Mouse (Mus musculus): ENCODE data around the gene Adcy4. TPM values are rescaled to one million over a fixed set of nuclear protein-coding genes. Genes with fewer than 3 reads are reported as not detected.
A peak's percentile ranks its signal among the peaks of the same experiment; 100 is the strongest.

Adcy4 gene
- total RNA-seq, 2 experiments from 2014 or later: 19.8 to 21.1 TPM

DNA sequence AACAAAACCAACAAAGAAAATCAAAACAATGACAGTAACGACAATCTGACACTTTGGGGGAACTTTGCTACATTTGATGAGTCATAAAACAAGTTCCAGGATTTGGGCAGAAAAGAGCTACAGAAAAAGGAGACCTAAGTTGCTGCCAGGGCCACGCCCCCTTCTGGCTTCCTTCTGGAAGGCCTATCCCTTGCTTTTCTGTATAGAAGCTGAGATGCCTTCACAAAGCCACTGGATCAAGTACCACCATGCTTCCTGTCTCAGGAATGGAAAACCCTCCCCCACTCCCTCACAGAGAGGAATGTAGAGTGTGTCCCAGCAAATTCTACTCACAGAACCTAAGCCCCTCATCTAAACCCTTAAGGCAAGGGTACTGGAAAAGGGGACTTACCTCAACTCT, 10.1 kb upstream of the Adcy4 start:
- DNase-seq: peak in 1 of 2 experiments; percentile 43
- intact Hi-C loops (cut with DNase I): no loop called here

DNA sequence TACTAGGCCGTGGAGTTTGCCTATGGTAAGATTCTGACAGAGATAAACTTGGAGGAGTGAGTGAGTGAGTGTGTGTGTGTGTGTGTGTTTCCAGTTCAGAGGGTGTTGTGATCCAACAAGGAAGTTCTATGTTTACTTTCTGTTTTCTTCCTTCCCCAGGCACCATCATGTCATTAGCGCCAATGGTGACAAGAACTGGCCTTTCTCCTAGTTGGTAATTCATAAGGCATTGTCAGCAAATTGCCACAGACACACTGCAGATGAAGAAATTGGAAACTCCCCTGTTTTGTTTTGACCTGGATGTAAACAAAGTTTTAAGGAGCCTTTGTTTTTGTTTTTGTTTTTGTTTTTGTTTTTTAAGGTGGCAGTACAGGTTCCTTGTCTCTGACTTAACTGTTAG, 9.6 kb upstream of the Adcy4 start:
- intact Hi-C loops (cut with DNase I): no loop called here
- no peak for DNase-seq

DNA sequence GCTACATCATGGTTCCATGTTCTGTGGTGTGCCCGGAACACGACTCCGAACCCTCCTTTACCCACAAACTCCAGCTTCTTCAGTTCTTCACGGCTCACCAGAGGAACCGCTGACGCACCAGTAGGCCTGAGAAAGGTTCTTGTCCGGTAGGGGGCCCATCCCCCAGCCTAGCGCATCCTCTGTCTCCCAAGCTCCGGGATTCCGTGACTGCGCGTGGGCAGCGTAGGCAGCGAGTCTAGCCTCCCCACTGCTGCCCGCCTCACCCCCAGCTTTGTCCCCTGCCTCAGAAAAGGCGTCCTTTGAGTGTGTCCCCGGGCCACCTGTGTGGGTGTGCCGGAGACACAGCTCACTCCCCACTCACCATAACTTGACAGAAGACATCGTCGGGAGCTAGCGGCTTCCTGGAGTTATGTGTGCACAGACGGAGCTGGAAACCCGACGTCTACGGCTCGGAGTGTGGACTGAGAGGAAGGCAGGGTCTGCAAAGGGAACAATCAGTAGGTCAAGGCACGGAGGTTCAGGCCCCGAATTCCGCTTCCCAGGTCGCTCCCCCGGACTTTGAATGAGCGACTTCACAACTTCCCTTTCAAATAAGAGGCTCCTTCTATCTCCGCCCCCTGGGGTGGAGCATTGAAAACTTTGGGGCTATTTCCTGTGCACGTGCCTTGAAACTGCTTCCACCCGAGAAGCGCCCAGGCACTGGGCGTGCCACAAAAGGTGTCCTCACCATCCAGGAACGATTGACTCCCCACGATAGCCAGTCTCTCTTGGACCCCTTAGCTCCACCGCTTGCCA, 4.6 kb upstream of the Adcy4 start, which contains the start of gene Ripk3:
TSS of gene Ripk3 (minus strand) at position 610 of the 795 bp plus-strand sequence.
- intact Hi-C loops (cut with DNase I): no loop called here
- DNase-seq: peak; percentile 36 to 44

DNA sequence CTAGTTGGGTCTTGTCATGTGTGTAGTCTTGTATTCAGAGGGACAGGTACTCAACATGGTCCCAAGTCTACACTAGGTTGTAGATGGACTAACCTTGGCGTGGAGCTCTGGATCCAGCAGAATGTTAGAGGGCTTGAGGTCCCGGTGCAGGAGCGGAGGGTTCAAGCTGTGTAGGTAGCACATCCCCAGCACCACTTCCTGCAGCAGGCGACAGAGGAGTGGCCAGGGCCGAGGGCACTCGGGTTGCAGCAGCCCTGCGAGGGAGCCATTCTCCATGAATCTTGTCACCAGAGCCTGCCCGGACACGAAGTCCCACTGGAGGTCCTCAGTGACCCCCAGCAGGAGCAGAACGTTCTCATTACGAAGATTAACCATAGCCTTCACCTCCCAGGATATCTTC, 3.8 kb upstream of the Adcy4 start:
- DNase-seq: peak in 1 of 2 experiments; percentile 0
- intact Hi-C loops (cut with DNase I): no loop called here

DNA sequence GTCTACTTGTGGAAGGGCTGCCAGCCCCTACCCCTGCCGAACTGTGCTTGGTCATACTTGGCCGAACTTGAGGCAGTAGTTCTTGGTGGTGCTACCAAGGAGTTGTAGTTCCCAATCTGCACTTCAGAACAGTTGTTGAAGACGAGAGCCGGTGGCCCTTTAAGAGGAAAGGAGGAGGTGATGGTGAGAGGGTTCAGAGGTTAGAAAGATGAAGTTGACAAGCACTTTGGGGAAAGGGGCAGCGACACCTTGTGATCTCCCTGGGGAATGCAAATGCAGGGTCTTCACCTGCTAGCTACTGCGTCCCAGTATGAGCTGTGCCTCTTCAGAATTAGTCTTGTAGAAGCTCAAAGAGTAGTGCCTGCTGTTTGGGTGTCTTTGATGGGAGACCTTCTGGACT, 1.3 kb upstream of the Adcy4 start:
- DNase-seq: peak; percentile 1 to 3
- intact Hi-C loops (cut with DNase I): loop anchor here (2.0 kb wide), 1 partner anchor 38 kb away; the partner anchor contains the start of gene Nfatc4

DNA sequence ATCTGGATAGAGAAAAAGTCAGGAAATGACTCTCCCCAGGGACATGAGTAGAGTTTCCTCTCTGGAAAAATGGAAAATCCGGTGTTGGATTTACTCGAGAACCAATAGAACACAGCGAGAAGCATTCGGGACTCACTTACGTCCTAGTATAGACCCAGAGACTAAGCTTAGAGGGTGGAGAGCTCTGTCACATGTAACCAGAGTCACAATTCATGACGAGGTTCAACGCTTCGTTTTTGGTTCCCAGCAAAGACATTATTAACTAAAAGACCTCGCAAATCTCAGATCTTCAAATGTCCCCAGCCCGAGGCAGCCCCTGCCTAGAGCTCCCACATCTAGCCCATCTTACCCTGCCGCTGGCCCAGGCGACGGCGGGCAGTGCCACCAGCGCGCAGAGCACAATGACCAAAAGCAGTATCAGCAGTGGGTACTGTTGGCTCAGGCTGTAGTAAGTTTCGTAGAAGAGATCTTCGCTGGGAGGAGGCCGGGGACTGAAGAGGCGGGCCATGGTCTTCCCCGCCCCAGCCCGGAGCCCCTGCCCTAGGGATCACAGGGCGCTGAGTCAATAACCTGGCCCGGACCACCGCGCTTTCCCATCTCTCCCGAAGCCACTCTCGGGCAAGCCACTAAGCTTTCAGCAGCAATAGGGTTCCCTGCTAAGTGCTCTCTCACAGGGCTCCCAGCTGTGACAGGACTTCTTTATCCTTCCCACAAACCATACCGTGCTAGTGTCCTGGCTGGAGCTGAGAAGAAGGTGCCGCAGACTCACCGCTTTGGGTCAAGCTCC, 531 bp downstream of the Adcy4 start:
- DNase-seq: peak; percentile 39 to 40

DNA sequence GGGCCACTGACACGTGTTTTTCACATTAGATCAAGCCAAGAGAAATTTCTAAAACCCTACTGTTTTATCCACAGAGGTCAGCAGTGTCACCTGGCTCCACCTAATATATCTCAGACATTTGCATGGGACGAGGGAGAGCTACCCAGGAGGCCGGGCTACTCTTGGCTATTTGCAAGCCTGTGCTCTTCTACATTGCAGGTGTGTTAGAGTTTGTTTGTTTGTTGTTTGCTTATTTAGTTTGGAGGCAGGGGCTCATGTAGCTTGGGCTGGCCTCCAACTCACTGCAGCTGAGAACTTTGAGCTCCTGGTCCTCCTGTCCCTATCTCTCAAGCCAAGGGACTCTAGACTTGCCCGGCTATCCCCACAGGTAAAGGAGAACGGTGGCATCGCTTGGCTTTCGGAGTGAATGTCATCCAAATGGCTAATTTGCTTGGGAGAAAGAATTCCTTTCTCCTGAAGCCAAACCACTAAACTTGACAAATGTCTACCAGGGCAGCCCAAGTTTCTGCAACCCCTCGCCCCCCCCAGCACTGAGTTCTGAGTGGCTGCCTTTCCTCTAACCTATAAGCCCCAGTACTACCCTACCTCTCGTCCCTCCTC, 1.4 kb downstream of the Adcy4 start:
- peak; percentile 8 to 15 for DNase-seq
- intact Hi-C loops (cut with DNase I): loop anchor here (2.0 kb wide), 1 partner anchor 82 kb away; no protein-coding TSS in a partner anchor

More for the DNA sequence above, 531 bp downstream of the Adcy4 start:
- intact Hi-C loops (cut with DNase I): loop anchor here (2.0 kb wide), 1 partner anchor 81 kb away; no protein-coding TSS in a partner anchor

DNA sequence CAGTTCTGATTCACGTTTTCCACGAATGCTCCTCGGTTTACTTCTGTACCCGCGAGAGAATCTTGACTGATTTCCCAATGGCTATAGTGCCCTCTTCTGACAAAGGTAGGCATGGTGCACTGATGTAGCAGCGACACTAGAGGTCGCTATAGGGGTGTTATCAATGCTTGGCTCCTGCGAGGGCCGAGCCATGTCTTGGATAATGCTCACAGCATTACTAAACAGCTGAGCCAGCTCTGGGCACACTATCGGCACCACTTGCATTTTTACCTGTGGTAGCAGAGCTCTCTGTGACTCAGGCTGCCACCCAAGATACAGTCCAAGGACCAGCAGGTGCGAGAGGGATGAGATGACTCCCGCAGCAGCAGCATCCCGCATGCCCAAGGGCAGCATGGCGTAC, 2.6 kb downstream of the Adcy4 start:
- intact Hi-C loops (cut with DNase I): loop anchor here (2.0 kb wide), 1 partner anchor 137 kb away; no protein-coding TSS in a partner anchor
- DNase-seq: peak; percentile 62 to 79

DNA sequence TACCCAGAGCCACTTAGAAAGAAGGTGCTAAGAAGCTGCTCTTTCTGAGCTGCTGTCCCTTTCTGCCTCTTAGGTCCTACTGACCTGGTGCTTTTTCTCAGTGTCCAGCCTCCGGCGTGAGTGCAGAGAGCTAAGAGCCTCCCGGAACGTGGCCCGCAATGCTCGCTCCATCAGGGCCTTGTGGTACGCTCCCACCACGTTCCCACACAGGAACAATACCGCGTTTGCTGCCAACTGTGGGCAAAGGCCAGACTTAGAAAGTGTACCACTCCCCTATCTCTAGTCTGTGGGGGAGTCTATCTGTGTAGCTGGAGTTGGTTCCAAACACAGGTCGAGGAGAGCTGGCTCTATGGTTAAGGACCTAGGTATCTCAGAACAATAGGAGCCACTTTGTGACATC, 3.2 kb downstream of the Adcy4 start:
- DNase-seq: peak; percentile 0 to 1
- intact Hi-C loops (cut with DNase I): loop anchor here (2.0 kb wide), 1 partner anchor 138 kb away; no protein-coding TSS in a partner anchor

DNA sequence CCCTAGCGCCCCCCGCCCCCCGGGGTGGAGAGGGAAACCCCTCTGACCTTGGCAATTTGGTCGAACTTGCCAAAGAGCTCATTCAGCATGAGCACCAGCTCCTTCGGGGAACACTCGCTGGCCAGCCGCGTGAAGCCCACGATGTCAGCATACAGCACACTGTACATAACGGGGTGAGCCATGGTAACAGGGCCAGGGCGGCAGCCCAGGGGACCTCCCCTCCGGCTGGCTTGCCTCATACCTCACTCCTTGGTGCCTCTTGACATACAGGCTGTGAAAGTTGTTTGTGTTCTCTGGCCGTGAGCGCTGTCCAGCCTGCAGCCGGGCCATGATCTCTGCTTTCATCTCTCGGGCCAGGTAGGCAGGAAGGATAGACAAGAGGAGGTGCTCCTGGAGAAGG, 4.2 kb downstream of the Adcy4 start:
- intact Hi-C loops (cut with DNase I): loop anchor here (2.0 kb wide), 1 partner anchor 139 kb away; no protein-coding TSS in a partner anchor
- peak in 1 of 2 experiments; percentile 1 for DNase-seq

DNA sequence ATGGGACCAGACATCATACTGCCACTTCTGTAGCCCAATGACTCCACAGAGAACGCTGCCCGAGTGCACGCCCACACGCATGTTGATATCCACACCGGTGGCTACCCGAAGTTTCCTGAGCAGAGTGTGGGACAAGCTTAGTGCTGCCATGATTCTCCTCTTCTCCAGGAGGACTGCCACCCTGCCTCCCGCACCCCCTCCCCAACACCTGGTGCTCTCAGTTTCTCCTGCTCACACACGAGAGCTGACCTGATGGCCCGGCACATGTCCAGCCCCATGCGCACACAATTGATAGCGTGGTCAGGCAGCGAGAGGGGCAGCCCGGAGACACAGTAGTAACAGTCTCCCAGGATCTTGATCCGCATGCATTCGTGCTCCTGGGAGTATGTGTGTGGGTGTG, 5.2 kb downstream of the Adcy4 start:
- intact Hi-C loops (cut with DNase I): no loop called here
- DNase-seq: peak in 1 of 2 experiments; percentile 0

DNA sequence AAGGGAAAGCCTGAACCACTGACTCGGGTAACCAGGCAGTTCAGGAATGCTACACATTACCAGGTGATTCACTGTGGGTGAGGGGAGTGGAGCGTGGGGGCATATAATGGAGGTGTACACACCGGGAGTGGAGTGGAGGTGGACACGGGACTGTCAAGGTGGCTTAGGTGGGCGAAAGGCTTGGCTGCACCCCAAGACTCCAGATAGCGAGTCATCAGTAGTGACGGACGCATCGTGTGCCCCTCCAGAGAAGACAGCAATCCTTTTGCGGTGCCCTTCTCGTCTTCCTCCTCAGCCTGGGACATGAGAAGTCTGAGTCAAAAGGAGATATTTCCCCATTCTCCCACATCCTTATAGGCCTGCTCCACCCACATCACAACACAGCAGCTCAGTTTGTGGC, 6.1 kb downstream of the Adcy4 start:
- no peak for DNase-seq
- intact Hi-C loops (cut with DNase I): no loop called here

DNA sequence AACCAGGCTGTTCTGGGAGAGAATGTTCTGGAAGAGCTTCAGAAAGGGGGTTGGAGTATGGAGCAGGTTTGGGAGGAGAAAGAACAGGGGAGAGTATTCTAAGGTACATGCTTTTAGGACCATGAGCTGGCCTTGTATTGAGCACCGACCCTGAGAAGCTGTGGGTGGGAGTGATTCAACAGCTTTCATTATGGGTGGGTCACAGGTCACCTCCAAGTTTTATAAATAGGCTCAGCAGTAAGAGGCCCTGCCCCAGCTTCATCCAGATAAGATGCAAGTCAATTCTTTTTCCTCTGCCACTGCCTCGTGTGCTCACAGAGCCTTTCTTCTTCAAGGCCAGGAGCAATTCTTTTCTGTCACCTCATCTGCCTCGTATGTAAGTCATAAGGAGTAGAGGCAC, 6.7 kb downstream of the Adcy4 start:
- no peak for DNase-seq
- intact Hi-C loops (cut with DNase I): no loop called here

DNA sequence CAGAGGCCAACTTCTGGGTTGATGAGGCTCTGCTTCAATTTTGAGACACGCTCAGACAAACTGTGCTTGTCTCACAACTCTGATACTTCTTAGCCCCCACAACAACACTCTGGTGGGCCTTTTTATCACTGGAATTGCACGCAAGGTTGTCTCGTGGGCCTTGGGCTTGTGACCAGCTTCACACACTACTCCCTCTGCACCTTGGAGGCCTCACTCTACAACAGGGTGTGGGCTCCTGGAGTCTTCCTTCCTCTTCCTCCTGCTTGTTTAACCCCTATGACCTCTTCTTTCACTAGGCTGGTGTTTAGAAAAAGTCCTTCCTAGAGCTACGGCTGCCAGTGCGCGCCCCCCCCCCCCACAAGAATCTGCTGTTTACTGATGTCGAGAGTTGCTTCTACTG, 7.2 kb downstream of the Adcy4 start:
- DNase-seq: no peak
- intact Hi-C loops (cut with DNase I): no loop called here

DNA sequence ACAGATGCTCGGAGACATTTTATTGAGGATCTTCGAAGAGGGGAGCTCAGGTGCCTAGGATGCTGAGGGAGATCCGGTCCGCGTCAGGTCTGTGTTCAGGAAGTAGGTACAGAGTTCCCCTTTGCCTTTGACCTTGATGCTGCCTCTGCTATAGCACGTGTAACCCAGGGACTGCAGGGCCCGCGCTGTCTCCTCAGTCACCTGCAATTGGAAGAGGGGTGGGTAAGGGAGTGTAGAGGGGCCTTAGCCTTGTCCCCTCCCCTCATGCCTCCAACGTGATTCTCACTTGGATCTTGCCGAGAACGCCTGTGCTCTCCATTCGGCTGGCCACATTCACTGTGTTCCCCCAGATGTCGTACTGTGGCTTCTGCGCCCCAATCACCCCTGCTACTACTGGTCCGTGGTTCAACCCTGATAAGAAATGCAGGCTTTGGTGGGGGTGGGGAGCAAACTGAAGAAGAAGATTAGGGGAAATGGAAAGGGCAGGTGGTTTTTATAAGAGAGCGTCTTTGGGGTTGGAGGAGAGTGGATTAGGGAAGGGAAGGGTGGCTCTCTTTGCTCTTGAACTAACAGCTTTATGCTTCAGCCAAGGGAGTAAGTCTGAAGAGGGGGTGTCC, 14.7 kb downstream of the Adcy4 start:
- intact Hi-C loops (cut with DNase I): no loop called here
- no peak for DNase-seq

DNA sequence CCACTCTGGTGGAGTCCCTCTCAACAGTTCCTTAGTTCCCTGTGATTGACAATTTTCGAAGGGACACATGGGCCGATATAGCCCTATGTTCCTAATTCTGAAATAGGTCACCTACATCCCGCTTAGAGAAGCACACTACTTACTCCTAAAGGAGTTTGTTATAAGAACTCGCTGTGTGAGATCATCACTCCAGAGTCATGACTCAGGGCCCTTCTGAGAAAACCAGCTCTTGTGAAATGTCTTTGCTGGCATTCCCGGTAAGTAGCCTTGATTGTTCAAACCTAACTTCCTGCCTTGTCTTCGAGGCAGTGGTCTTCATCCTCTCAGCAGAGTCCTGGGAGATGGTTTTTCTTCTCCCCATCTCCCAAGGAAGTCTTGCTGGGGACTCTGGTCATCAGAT, 15.3 kb downstream of the Adcy4 start:
- no peak for DNase-seq
- intact Hi-C loops (cut with DNase I): no loop called here

DNA sequence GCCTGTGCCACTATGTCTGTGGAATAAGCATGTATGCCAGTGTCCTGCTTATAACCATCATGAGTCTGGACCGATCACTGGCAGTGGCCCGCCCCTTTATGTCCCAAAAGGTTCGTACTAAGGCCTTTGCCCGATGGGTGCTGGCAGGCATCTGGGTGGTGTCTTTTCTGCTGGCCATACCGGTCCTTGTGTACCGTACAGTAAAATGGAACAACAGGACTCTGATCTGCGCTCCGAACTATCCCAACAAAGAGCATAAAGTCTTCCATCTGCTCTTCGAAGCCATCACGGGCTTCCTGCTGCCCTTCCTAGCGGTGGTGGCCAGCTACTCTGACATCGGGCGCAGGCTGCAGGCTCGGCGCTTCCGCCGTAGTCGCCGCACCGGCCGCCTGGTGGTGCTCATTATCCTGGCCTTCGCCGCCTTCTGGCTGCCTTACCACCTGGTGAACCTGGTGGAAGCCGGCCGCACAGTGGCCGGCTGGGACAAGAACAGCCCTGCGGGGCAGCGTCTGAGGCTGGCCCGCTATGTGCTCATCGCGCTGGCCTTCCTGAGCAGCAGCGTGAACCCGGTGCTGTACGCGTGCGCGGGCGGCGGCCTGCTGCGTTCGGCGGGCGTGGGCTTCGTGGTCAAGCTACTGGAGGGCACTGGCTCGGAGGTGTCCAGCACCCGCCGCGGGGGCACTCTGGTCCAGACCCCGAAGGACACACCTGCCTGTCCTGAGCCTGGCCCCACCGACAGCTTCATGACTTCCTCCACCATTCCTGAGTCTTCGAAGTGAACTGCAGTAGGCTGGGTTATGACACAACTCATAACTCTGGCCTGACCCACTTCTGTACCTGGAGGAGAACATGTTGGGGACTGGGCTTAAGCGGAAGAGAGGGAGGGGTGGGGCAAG, 16.1 kb downstream of the Adcy4 start:
- intact Hi-C loops (cut with DNase I): no loop called here
- DNase-seq: peak; percentile 64 to 72

DNA sequence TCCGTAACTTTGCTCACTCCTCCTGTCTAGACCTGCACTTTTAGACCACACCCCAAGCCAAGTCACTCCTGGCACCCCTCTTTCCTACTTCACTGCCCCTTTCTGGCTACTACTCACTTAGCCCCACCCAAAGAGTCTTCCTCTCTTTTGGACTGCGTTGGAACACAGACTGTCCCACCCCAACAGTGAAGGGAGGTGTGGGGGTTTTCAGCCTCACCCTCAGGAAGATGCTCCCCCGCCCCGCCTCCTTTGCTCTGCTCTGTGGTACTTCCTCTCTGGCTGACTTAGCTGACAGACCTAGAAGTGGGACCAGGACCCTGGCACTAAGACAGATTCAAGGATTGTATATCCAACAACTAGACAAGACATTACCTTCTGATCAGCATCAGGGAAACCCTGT, 18.2 kb downstream of the Adcy4 start, which contains the start of gene Ltb4r1:
TSS of gene Ltb4r1 (plus strand) at position 267 of the 400 bp plus-strand sequence.
- no peak for DNase-seq
- intact Hi-C loops (cut with DNase I): no loop called here

DNA sequence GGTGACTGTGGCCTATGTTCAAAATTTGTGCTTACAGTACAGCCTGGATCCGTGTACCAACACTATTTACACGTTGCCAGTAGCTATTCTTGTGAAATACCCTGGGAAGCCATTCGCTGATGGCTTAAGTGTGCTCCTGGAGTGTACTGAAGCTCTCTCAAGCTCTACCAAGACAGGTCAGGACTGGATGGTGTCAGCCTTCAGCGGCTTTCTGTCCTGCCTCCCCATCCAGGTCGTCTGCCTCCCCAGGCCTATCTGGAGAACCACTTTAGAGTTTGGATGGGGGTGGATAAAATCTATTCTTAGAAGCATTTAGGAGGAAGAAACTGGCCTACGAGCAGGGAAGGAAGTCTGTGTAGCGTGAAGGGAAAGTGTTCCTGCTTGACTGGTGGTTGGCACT, 20.7 kb downstream of the Adcy4 start:
- no peak for DNase-seq
- intact Hi-C loops (cut with DNase I): no loop called here
